Mouse (Mus musculus) hindbrain, embryonic 13.5 days (tissue): ENCODE results near the gene Dad1. TPM values are rescaled to one million over a fixed set of nuclear protein-coding genes. Genes with fewer than 3 reads are reported as not detected.
"Not testable (repeated sequence)": the region's sequence is repeated elsewhere in the genome, so short reads cannot be mapped to it uniquely, and the experiment has no call there.

Experiments
- ATAC-seq: fragments of 200-750 bp; cut with Nextera tagmentation; 2 replicates; pipeline ENCODE4 v1.8.0; 2017; ENCODE audit warnings: moderate TSS enrichment; ENCODE audit not compliant: low FRiP score
- H3K27ac ChIP-seq: fragments of 300-500 bp; sonication (generic); 2 replicates; pipeline ENCODE4 v1.5.1; 2015; ENCODE audit warnings: inconsistent platforms, mild to moderate bottlenecking, moderate library complexity
- H3K27me3 ChIP-seq: fragments of 300-500 bp; sonication (generic); 2 replicates; pipeline ENCODE4 v1.6.1; 2015; ENCODE audit warnings: mild to moderate bottlenecking, inconsistent platforms
- H3K36me3 ChIP-seq: fragments of 300-500 bp; sonication (generic); 2 replicates; pipeline ENCODE4 v1.6.1; 2015; ENCODE audit warnings: mild to moderate bottlenecking, inconsistent platforms
- H3K4me1 ChIP-seq: fragments of 300-500 bp; sonication (generic); replicated peaks from 2 replicates; pipeline ENCODE4 v1.6.1; 2015; ENCODE audit warnings: inconsistent platforms
- H3K4me2 ChIP-seq: fragments of 300-500 bp; sonication (generic); 2 replicates; pipeline ENCODE4 v1.6.1; 2015; ENCODE audit warnings: inconsistent platforms, mild to moderate bottlenecking, moderate library complexity
- H3K4me3 ChIP-seq: fragments of 300-500 bp; sonication (generic); 2 replicates; pipeline ENCODE4 v1.5.1; 2015; ENCODE audit warnings: mild to moderate bottlenecking, inconsistent platforms
- H3K9ac ChIP-seq: fragments of 300-500 bp; sonication (generic); 2 replicates; pipeline ENCODE4 v1.6.1; 2015; ENCODE audit warnings: mild to moderate bottlenecking, inconsistent platforms
- H3K9me3 ChIP-seq: fragments of 300-500 bp; sonication (generic); 2 replicates; pipeline ENCODE4 v1.6.1; 2016; ENCODE audit warnings: inconsistent platforms
- WGBS: fragments of 180-500 bp; shearing (Covaris S2); methylation state at CpG from one replicate; pipeline ENCODE4 v1.1.7; 2015; 5-methylcytosine and 5-hydroxymethylcytosine counted together
- polyA plus RNA-seq: library from polyadenylated mRNA; unstranded; fragments of >200 nt; fragmentation: Nextera tagmentation; extraction: Ambion mirVana; gene quantifications from 2 replicates; pipeline ENCODE4 v1.2.1, GENCODE M21; 2015

The Dad1 gene
- polyA plus RNA-seq, 1 experiment from 2014 or later, result 348 TPM

- WGBS, result 80% methylated on average over 3 of the region's 4 CpGs
- not testable (repeated sequence) for H3K27me3 ChIP-seq, H3K4me2 ChIP-seq, H3K4me3 ChIP-seq, ATAC-seq, H3K9me3 ChIP-seq, H3K9ac ChIP-seq, H3K36me3 ChIP-seq, H3K27ac ChIP-seq
- peaks cover 58% of the 10 kb centered on the region for H3K4me1 ChIP-seq
Measured at GRCm38 (mm10) chr14:54229849-54230248, 24.1 kb downstream of the Dad1 start.

DNA sequence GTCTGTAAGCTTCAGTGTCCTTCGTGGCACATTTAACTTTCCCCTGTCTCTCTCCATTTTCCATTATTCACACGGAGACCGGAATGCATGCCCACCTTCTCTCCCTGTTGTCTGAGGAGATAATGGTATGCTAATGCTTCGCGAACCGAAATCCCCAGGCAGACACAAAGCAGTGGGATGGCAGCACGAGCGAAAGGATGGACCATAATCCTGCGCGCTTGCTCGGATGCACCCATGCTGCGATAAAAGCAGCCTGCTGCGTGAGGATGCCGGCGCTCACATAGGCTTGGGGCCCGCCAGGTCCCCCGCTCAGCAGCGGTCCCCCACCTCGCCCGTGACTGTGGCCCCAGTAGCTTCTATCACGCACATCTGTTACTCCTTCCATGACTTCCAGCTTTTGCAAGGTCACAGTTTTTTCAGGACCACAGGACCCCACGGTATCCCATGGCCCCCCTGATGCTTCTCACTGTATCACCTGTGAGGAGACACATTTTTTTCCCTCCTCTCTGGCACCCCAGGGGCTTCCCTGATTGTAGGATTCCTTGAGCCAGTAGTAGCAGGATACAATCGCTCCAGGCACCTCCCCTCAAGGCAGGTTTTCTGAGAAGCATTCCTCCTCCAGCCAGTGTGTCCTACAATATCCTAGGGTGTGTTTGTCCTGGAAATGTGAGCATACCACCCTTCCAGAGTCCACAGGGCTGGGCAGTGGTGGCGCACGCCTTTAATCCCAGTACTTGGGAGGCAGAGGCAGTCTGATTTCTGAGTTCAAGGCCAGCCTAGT is 24.8 kb downstream of the Dad1 start:
- WGBS, result 7% methylated on average over 25 of the region's 25 CpGs

GRCm38 (mm10) chr14:54228501-54228900 is 25.4 kb downstream of the Dad1 start:
- Histone ChIP-seq H3K27me3 (0 out of 2 replicates have a peak, but pooled peaks cover 5% of the 10 kb centered on the region), H3K4me3 (peak overlapping the region; percentile 33), H3K4me2 (peak overlapping the region; percentile 61), H3K36me3 (no peaks in the 10 kb centered on the region), H3K9ac (peak overlapping the region; percentile 73), H3K9me3 (no peaks in the 10 kb centered on the region), H3K27ac (peak overlapping the region; percentile 86), H3K4me1 (peaks cover 50% of the 10 kb centered on the region)
- ATAC-seq, result 0 out of 2 replicates have a peak, but pooled peaks have one; percentile 8
- WGBS, result 6% methylated on average over 7 of the region's 7 CpGs

More for the DNA sequence above, 24.8 kb downstream of the Dad1 start:
- Histone ChIP-seq H3K4me1 (peaks cover 57% of the 10 kb centered on the region), H3K9ac (peak overlapping the region; percentile 73), H3K27me3 (0 out of 2 replicates have a peak, but pooled peaks cover 5% of the 10 kb centered on the region), H3K4me2 (peak overlapping the region; percentile 61), H3K36me3 (no peaks in the 10 kb centered on the region; the same call in 1 of the 2 replicates), H3K4me3 (peak overlapping the region; percentile 33), H3K27ac (peak overlapping the region; percentile 86), H3K9me3 (no peaks in the 10 kb centered on the region)
- peak; percentile 39 for ATAC-seq

- peak overlapping the region; percentile 61 for H3K4me2 ChIP-seq
- H3K4me1 ChIP-seq, result peaks cover 45% of the 10 kb centered on the region
- ATAC-seq, result peak; percentile 36
- peak overlapping the region; percentile 86 for H3K27ac ChIP-seq
- peak overlapping the region; percentile 66 for H3K9ac ChIP-seq
- under 1% methylated on average over 10 of the region's 10 CpGs for WGBS
- no peaks in the 10 kb centered on the region for H3K9me3 ChIP-seq
- H3K27me3 ChIP-seq, result 0 out of 2 replicates have a peak, but pooled peaks cover 5% of the 10 kb centered on the region
- H3K4me3 ChIP-seq, result peak overlapping the region; percentile 33
- H3K36me3 ChIP-seq, result no peaks in the 10 kb centered on the region
Measured at GRCm38 (mm10) chr14:54227911-54228451, 25.9 kb downstream of the Dad1 start.

- H3K4me1 ChIP-seq, result peaks cover 39% of the 10 kb centered on the region
- H3K9ac ChIP-seq, result no peak overlapping the region
- H3K9me3 ChIP-seq, result no peaks in the 10 kb centered on the region
- H3K36me3 ChIP-seq, result no peaks in the 10 kb centered on the region
- H3K4me3 ChIP-seq, result no peak overlapping the region
- no peak overlapping the region for H3K27ac ChIP-seq
- no peak for ATAC-seq
- H3K27me3 ChIP-seq, result 0 out of 2 replicates have a peak, but pooled peaks cover 5% of the 10 kb centered on the region
- H3K4me2 ChIP-seq, result peak overlapping the region; percentile 61; the same call in 1 of the 2 replicates
- WGBS, result 59% methylated on average over 16 of the region's 16 CpGs
Measured at GRCm38 (mm10) chr14:54226911-54227811, 26.7 kb downstream of the Dad1 start.

- no peaks in the 10 kb centered on the region for H3K9me3 ChIP-seq
- H3K4me3 ChIP-seq, result no peak overlapping the region
- ATAC-seq, result no peak
- no peaks in the 10 kb centered on the region for H3K36me3 ChIP-seq
- H3K4me1 ChIP-seq, result peaks cover 30% of the 10 kb centered on the region
- H3K27ac ChIP-seq, result peak overlapping the region; percentile 55
- no peak overlapping the region for H3K4me2 ChIP-seq
- WGBS, result 79% methylated on average over 11 of the region's 11 CpGs
- H3K9ac ChIP-seq, result no peak overlapping the region
- H3K27me3 ChIP-seq, result 0 out of 2 replicates have a peak, but pooled peaks cover 5% of the 10 kb centered on the region
Measured at GRCm38 (mm10) chr14:54225725-54226124, 28.2 kb downstream of the Dad1 start.

- Histone ChIP-seq H3K27me3 (0 out of 2 replicates have a peak, but pooled peaks cover 5% of the 10 kb centered on the region), H3K36me3 (no peaks in the 10 kb centered on the region), H3K4me2 (no peak overlapping the region), H3K4me3 (no peak overlapping the region), H3K9me3 (no peaks in the 10 kb centered on the region), H3K27ac (peak overlapping the region; percentile 61), H3K9ac (no peak overlapping the region), H3K4me1 (peaks cover 30% of the 10 kb centered on the region)
- WGBS, result 40% methylated on average over 16 of the region's 16 CpGs
- ATAC-seq, result 0 out of 2 replicates have a peak, but pooled peaks have one; percentile 21
Measured at GRCm38 (mm10) chr14:54224484-54225467, 29.1 kb downstream of the Dad1 start.

GRCm38 (mm10) chr14:54224064-54224417 is 29.9 kb downstream of the Dad1 start:
- Histone ChIP-seq H3K36me3 (no peaks in the 10 kb centered on the region), H3K27me3 (0 out of 2 replicates have a peak, but pooled peaks cover 5% of the 10 kb centered on the region), H3K27ac (no peak overlapping the region), H3K9ac (no peak overlapping the region), H3K4me3 (no peak overlapping the region), H3K9me3 (no peaks in the 10 kb centered on the region), H3K4me2 (no peak overlapping the region), H3K4me1 (peaks cover 25% of the 10 kb centered on the region)
- ATAC-seq, result no peak
- WGBS, result 92% methylated on average over 5 of the region's 5 CpGs

DNA sequence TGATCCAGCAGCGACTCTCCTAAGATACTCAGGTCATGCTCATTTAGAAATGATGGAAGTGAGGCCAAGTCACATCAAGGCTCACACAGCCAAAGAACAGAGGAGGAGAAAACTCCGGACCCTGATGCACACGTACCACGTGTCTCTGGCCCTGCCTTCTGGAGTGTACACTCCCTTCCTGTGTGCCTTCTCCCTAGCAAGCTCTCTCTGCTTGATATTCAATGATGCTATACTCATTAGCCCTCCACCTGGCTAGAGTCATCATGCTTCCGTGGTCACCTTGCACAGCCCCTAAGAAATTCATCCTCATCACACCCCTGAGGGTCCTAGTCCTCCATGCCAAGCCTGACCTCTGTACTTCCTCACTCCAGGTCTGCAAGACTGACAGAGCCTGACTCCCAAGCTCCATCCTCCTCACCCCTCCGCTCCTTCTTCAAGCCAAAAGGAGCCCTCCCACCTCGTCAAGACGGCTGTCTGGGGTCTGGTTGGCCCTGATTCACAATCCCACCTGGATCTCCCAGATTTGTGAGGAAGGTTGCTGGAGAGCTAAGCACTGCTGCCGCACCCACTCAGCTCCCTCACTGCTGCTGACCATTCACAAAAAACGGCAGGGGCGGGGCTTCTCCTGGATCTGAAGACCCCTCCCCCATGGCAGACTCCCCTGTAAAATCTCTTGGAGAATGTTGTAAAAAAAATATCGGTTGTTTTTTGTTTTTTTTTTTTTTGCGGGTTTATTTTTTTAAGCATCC is 30.4 kb downstream of the Dad1 start:
- WGBS, result 55% methylated on average over 13 of the region's 13 CpGs
- 0 out of 2 replicates have a peak, but pooled peaks cover 5% of the 10 kb centered on the region for H3K27me3 ChIP-seq
- ATAC-seq, result no peak
- H3K9me3 ChIP-seq, result no peaks in the 10 kb centered on the region
- H3K4me3 ChIP-seq, result no peak overlapping the region
- no peak overlapping the region for H3K27ac ChIP-seq
- no peaks in the 10 kb centered on the region for H3K36me3 ChIP-seq
- peaks cover 24% of the 10 kb centered on the region for H3K4me1 ChIP-seq
- no peak overlapping the region for H3K4me2 ChIP-seq
- H3K9ac ChIP-seq, result no peak overlapping the region

- 0 out of 2 replicates have a peak, but pooled peaks cover 1% of the 10 kb centered on the region for H3K27me3 ChIP-seq
- WGBS, result 85% methylated on average over 8 of the region's 8 CpGs
- no peaks in the 10 kb centered on the region for H3K9me3 ChIP-seq
- H3K9ac ChIP-seq, result no peak overlapping the region
- H3K27ac ChIP-seq, result no peak overlapping the region
- no peak for ATAC-seq
- peaks cover 20% of the 10 kb centered on the region for H3K4me1 ChIP-seq
- no peaks in the 10 kb centered on the region for H3K36me3 ChIP-seq
- H3K4me3 ChIP-seq, result no peak overlapping the region
- no peak overlapping the region for H3K4me2 ChIP-seq
Measured at GRCm38 (mm10) chr14:54222289-54222727, 31.6 kb downstream of the Dad1 start.
